Mouse (Mus musculus): Measurements from ENCODE around the gene Tmem141.

DNA sequence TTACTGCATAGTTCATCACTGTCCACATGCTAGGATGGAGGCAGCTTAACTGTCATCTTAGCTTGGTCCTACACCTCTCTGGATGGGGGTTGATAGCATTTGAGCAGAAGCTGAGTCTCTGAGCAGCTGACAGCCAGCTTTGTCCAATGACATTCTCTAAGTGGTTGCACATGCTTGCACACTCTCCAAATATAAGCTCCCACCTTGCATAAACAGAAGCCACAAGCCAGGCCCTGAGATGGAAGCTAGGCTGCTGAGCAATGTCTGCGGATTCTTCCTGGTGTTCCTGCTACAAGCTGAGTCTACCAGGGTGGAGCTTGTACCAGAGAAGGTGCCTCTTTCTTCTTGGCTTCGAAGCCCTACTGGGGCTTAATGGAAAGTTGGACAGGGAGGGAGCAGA lies 31.1 kb upstream of the Tmem141 start, which contains the start of gene Lcn8:
- no peak for TF ChIP-seq GATA1 (IDR thresholded peaks at IDR 0.05; ENCODE audit: borderline replicate concordance, low read length)
- TF ChIP-seq FLI1 (IDR thresholded peaks at IDR 0.05; ENCODE audit: low read length): no peak
